Mouse (Mus musculus): ENCODE results near the gene Hoxd13.

Gene Hoxd13

GRCm38 (mm10) chr2:74707599-74707998 lies 39.5 kb downstream of the Hoxd13 start:
- no peak for DNase-seq (ENCODE audit: low read depth, low spot score)

GRCm38 (mm10) chr2:74708676-74709075 lies 40.6 kb downstream of the Hoxd13 start:
- DNase-seq (ENCODE audit: low read depth, low spot score): no peak

- DNase-seq (ENCODE audit: low read depth, low spot score): no peak
Observed at GRCm38 (mm10) chr2:74709465-74710419, 41.6 kb downstream of the Hoxd13 start.

GRCm38 (mm10) chr2:74710929-74711543 lies 42.9 kb downstream of the Hoxd13 start:
- no peak for DNase-seq (ENCODE audit: low read depth, low spot score)

GRCm38 (mm10) chr2:74711721-74712621 lies 43.9 kb downstream of the Hoxd13 start, which contains the start of the genes Hoxd3 and Hoxd4:
Gene Hoxd3 (plus strand): TSS chr2:74711927.
Gene Hoxd4 (plus strand): TSS chr2:74711929.
- DNase-seq (ENCODE audit: low read depth, low spot score): no peak

- no peak for DNase-seq (ENCODE audit: low read depth, low spot score)
Observed at GRCm38 (mm10) chr2:74713239-74714150, 45.4 kb downstream of the Hoxd13 start.

GRCm38 (mm10) chr2:74714156-74714789 lies 46.2 kb downstream of the Hoxd13 start:
- no peak for DNase-seq (ENCODE audit: low read depth, low spot score)

- DNase-seq (ENCODE audit: low read depth, low spot score): no peak
Observed at GRCm38 (mm10) chr2:74714881-74715280, 46.8 kb downstream of the Hoxd13 start.

- peak; percentile 81 for DNase-seq (ENCODE audit: low read depth, low spot score)
Observed at GRCm38 (mm10) chr2:74715504-74716241, 47.6 kb downstream of the Hoxd13 start.

- DNase-seq (ENCODE audit: low read depth, low spot score): no peak
Observed at GRCm38 (mm10) chr2:74720384-74720783, 52.3 kb downstream of the Hoxd13 start.

- DNase-seq (ENCODE audit: low read depth, low spot score): no peak
Observed at GRCm38 (mm10) chr2:74720955-74721491, 52.9 kb downstream of the Hoxd13 start.

Data from CD4-positive, CD25-positive, alpha-beta regulatory T cell, adult 2 months (primary cell).